Mouse (Mus musculus) limb, embryonic 15.5 days (tissue): ENCODE data around the gene Gcc1. TPM values are rescaled to one million over a fixed set of nuclear protein-coding genes. Genes with fewer than 3 reads are reported as not detected.

ENCODE experiments used
- ATAC-seq: fragments of 200-750 bp; cut with Nextera tagmentation; 2 replicates; pipeline ENCODE4 v1.8.0; 2017; ENCODE audit warnings: low read depth, moderate TSS enrichment; ENCODE audit not compliant: insufficient number of reproducible peaks, low FRiP score, low TSS enrichment
- H3K27ac ChIP-seq: fragments of 300-500 bp; sonication (generic); 2 replicates; pipeline ENCODE4 v1.5.1; 2015; ENCODE audit warnings: moderate library complexity, mild to moderate bottlenecking, inconsistent platforms
- H3K27me3 ChIP-seq: fragments of 300-500 bp; sonication (generic); 2 replicates; pipeline ENCODE4 v1.6.1; 2015; ENCODE audit warnings: inconsistent platforms
- H3K36me3 ChIP-seq: fragments of 300-500 bp; sonication (generic); 2 replicates; pipeline ENCODE4 v1.6.1; 2015; ENCODE audit warnings: inconsistent platforms
- H3K4me1 ChIP-seq: fragments of 300-500 bp; sonication (generic); 2 replicates; pipeline ENCODE4 v1.6.1; 2015; ENCODE audit warnings: inconsistent platforms
- H3K4me2 ChIP-seq: fragments of 300-500 bp; sonication (generic); 2 replicates; pipeline ENCODE4 v1.6.1; 2015; ENCODE audit warnings: mild to moderate bottlenecking, inconsistent platforms
- H3K4me3 ChIP-seq: fragments of 300-500 bp; sonication (generic); 2 replicates; pipeline ENCODE4 v1.5.1; 2015; ENCODE audit warnings: mild to moderate bottlenecking, inconsistent platforms
- H3K9ac ChIP-seq: fragments of 300-500 bp; sonication (generic); 2 replicates; pipeline ENCODE4 v1.6.1; 2015; ENCODE audit warnings: inconsistent platforms
- H3K9me3 ChIP-seq: fragments of 300-500 bp; sonication (generic); 2 replicates; pipeline ENCODE4 v1.6.1; 2016; ENCODE audit warnings: inconsistent platforms
- WGBS: fragments of 180-500 bp; shearing (Covaris S2); methylation state at CpG from one replicate; pipeline ENCODE4 v1.1.7; 2015; 5-methylcytosine and 5-hydroxymethylcytosine counted together
- polyA plus RNA-seq: library from polyadenylated mRNA; unstranded; fragments of >200 nt; fragmentation: Nextera tagmentation; extraction: Ambion mirVana; gene quantifications from 2 replicates; pipeline ENCODE4 v1.2.1, GENCODE M21; 2015

The Gcc1 gene
- 10.6 and 11.9 TPM in 2 replicates for polyA plus RNA-seq

GRCm38 (mm10) chr6:28428290-28428689, at the start of gene Gcc1:
Gene Gcc1, minus strand, starts transcription at chr6:28428390.
- H3K27me3 ChIP-seq = no peaks in the 10 kb centered on the region
- no peak for ATAC-seq
- no peak within 1 kb of the TSS for H3K4me2 ChIP-seq
- peaks cover 14% of the 10 kb centered on the region for H3K4me1 ChIP-seq
- no peak within 1 kb of the TSS for H3K9ac ChIP-seq
- no peak within 1 kb of the TSS for H3K27ac ChIP-seq
- H3K4me3 ChIP-seq = no peak within 1 kb of the TSS
- no peaks in the 10 kb centered on the region for H3K9me3 ChIP-seq
- 83% methylated on average over 3 of the region's 3 CpGs for WGBS
- H3K36me3 ChIP-seq = peaks cover 18% of the 10 kb centered on the region

- Histone ChIP-seq H3K4me2 (no peak within 1 kb of the TSS), H3K4me3 (no peak within 1 kb of the TSS), H3K27me3 (no peaks in the 10 kb centered on the region), H3K27ac (no peak within 1 kb of the TSS), H3K4me1 (peaks cover 4% of the 10 kb centered on the region; the same call in 1 of the 2 replicates), H3K9ac (no peak within 1 kb of the TSS), H3K36me3 (no peaks in the 10 kb centered on the region), H3K9me3 (no peaks in the 10 kb centered on the region)
- no peak for ATAC-seq
- 72% methylated on average over 5 of the region's 5 CpGs for WGBS
Measured at GRCm38 (mm10) chr6:28474839-28475238, 46.6 kb upstream of the Gcc1 start, which contains the start of gene Snd1. Gene Snd1, plus strand, starts transcription at chr6:28475139.

- Histone ChIP-seq H3K36me3 (no peaks in the 10 kb centered on the region), H3K4me2 (no peak overlapping the region), H3K9ac (no peak overlapping the region), H3K4me1 (peaks cover 3% of the 10 kb centered on the region; the same call in 1 of the 2 replicates), H3K27ac (no peak overlapping the region), H3K4me3 (no peak overlapping the region), H3K9me3 (no peaks in the 10 kb centered on the region), H3K27me3 (no peaks in the 10 kb centered on the region)
- 58% methylated on average over 4 of the region's 4 CpGs for WGBS
- ATAC-seq = no peak
Measured at GRCm38 (mm10) chr6:28474211-28474610, 46.0 kb upstream of the Gcc1 start.

- H3K36me3 ChIP-seq = no peaks in the 10 kb centered on the region
- H3K4me3 ChIP-seq = no peak overlapping the region
- no peaks in the 10 kb centered on the region for H3K27me3 ChIP-seq
- no peaks in the 10 kb centered on the region for H3K4me1 ChIP-seq
- WGBS = 83% methylated on average over 9 of the region's 9 CpGs
- H3K9me3 ChIP-seq = no peaks in the 10 kb centered on the region
- no peak overlapping the region for H3K27ac ChIP-seq
- no peak for ATAC-seq
- H3K9ac ChIP-seq = no peak overlapping the region
- no peak overlapping the region for H3K4me2 ChIP-seq
Measured at GRCm38 (mm10) chr6:28471284-28472035, 43.3 kb upstream of the Gcc1 start.

- Histone ChIP-seq H3K4me3 (no peak overlapping the region), H3K27me3 (no peaks in the 10 kb centered on the region), H3K4me2 (no peak overlapping the region), H3K9ac (no peak overlapping the region), H3K4me1 (no peaks in the 10 kb centered on the region), H3K36me3 (no peaks in the 10 kb centered on the region), H3K27ac (no peak overlapping the region), H3K9me3 (no peaks in the 10 kb centered on the region)
- ATAC-seq = no peak
- 72% methylated on average over 5 of the region's 5 CpGs for WGBS
Measured at GRCm38 (mm10) chr6:28470621-28471020, 42.4 kb upstream of the Gcc1 start.

GRCm38 (mm10) chr6:28470017-28470602, 41.9 kb upstream of the Gcc1 start:
- no peak for ATAC-seq
- no peaks in the 10 kb centered on the region for H3K9me3 ChIP-seq
- H3K9ac ChIP-seq = no peak overlapping the region
- H3K27ac ChIP-seq = no peak overlapping the region
- no peaks in the 10 kb centered on the region for H3K4me1 ChIP-seq
- no peak overlapping the region for H3K4me3 ChIP-seq
- H3K4me2 ChIP-seq = no peak overlapping the region
- no peaks in the 10 kb centered on the region for H3K36me3 ChIP-seq
- H3K27me3 ChIP-seq = no peaks in the 10 kb centered on the region
- 60% methylated on average over 4 of the region's 4 CpGs for WGBS

- 14% methylated on average over 6 of the region's 6 CpGs for WGBS
- Histone ChIP-seq H3K4me2 (no peak overlapping the region), H3K27me3 (no peaks in the 10 kb centered on the region), H3K4me3 (no peak overlapping the region), H3K27ac (no peak overlapping the region), H3K9ac (no peak overlapping the region), H3K36me3 (no peaks in the 10 kb centered on the region), H3K4me1 (no peaks in the 10 kb centered on the region), H3K9me3 (no peaks in the 10 kb centered on the region)
- ATAC-seq = no peak
Measured at GRCm38 (mm10) chr6:28464630-28465029, 36.4 kb upstream of the Gcc1 start.

GRCm38 (mm10) chr6:28460534-28460933, 32.3 kb upstream of the Gcc1 start:
- H3K9me3 ChIP-seq = no peaks in the 10 kb centered on the region
- H3K4me1 ChIP-seq = no peaks in the 10 kb centered on the region
- no peaks in the 10 kb centered on the region for H3K27me3 ChIP-seq
- no peaks in the 10 kb centered on the region for H3K36me3 ChIP-seq
- H3K9ac ChIP-seq = no peak overlapping the region
- H3K4me2 ChIP-seq = no peak overlapping the region
- ATAC-seq = no peak
- H3K27ac ChIP-seq = no peak overlapping the region
- 5% methylated on average over 5 of the region's 5 CpGs for WGBS
- H3K4me3 ChIP-seq = no peak overlapping the region

GRCm38 (mm10) chr6:28459221-28459668, 31.1 kb upstream of the Gcc1 start:
- Histone ChIP-seq H3K9me3 (no peaks in the 10 kb centered on the region), H3K27ac (no peak overlapping the region)
- ATAC-seq = no peak

GRCm38 (mm10) chr6:28450977-28451376, 22.8 kb upstream of the Gcc1 start:
- no peaks in the 10 kb centered on the region for H3K36me3 ChIP-seq
- H3K4me1 ChIP-seq = peaks cover 3% of the 10 kb centered on the region; the same call in 1 of the 2 replicates
- no peaks in the 10 kb centered on the region for H3K9me3 ChIP-seq
- H3K4me2 ChIP-seq = no peak overlapping the region
- H3K4me3 ChIP-seq = no peak overlapping the region
- no peak overlapping the region for H3K27ac ChIP-seq
- WGBS = 0% methylated on average over 12 of the region's 12 CpGs
- H3K27me3 ChIP-seq = peaks cover 40% of the 10 kb centered on the region
- H3K9ac ChIP-seq = no peak overlapping the region
- no peak for ATAC-seq

More at GRCm38 (mm10) chr6:28459221-28459668, 31.1 kb upstream of the Gcc1 start:
- Histone ChIP-seq H3K4me2 (no peak overlapping the region), H3K36me3 (no peaks in the 10 kb centered on the region), H3K9ac (no peak overlapping the region), H3K4me3 (no peak overlapping the region), H3K4me1 (no peaks in the 10 kb centered on the region), H3K27me3 (0 out of 2 replicates have a peak, but pooled peaks cover 2% of the 10 kb centered on the region)

GRCm38 (mm10) chr6:28450481-28450880, 22.3 kb upstream of the Gcc1 start:
- no peak overlapping the region for H3K9ac ChIP-seq
- 12% methylated on average over 5 of the region's 5 CpGs for WGBS
- H3K9me3 ChIP-seq = no peaks in the 10 kb centered on the region
- no peak for ATAC-seq
- H3K36me3 ChIP-seq = no peaks in the 10 kb centered on the region
- no peak overlapping the region for H3K4me2 ChIP-seq
- peaks cover 40% of the 10 kb centered on the region for H3K27me3 ChIP-seq
- H3K4me1 ChIP-seq = peaks cover 3% of the 10 kb centered on the region; the same call in 1 of the 2 replicates
- H3K27ac ChIP-seq = no peak overlapping the region
- H3K4me3 ChIP-seq = no peak overlapping the region

- H3K27me3 ChIP-seq = peaks cover 38% of the 10 kb centered on the region
Measured at GRCm38 (mm10) chr6:28449253-28449652, 21.1 kb upstream of the Gcc1 start, which contains the start of gene Pax4. Gene Pax4, minus strand, starts transcription at chr6:28449353.

More at GRCm38 (mm10) chr6:28449253-28449652, 21.1 kb upstream of the Gcc1 start, which contains the start of gene Pax4:
- H3K4me2 ChIP-seq = no peak within 1 kb of the TSS
- H3K4me3 ChIP-seq = no peak within 1 kb of the TSS
- H3K9me3 ChIP-seq = no peaks in the 10 kb centered on the region
- peaks cover 3% of the 10 kb centered on the region; the same call in 1 of the 2 replicates for H3K4me1 ChIP-seq
- no peak for ATAC-seq
- WGBS = 78% methylated on average over 2 of the region's 2 CpGs
- no peak within 1 kb of the TSS for H3K9ac ChIP-seq
- H3K36me3 ChIP-seq = no peaks in the 10 kb centered on the region
- no peak within 1 kb of the TSS for H3K27ac ChIP-seq
